Mouse (Mus musculus) layer of hippocampus, adult 11-12 months (tissue): ENCODE results near the gene Adk.
"Not testable (repeated sequence)": the region's sequence is repeated elsewhere in the genome, so short reads cannot be mapped to it uniquely, and the experiment has no call there.

Experiments
- DNase-seq: peaks from one replicate; pipeline ENCODE4 v3.0.0; 2022; ENCODE audit warnings: low spot score

Adk gene

DNA sequence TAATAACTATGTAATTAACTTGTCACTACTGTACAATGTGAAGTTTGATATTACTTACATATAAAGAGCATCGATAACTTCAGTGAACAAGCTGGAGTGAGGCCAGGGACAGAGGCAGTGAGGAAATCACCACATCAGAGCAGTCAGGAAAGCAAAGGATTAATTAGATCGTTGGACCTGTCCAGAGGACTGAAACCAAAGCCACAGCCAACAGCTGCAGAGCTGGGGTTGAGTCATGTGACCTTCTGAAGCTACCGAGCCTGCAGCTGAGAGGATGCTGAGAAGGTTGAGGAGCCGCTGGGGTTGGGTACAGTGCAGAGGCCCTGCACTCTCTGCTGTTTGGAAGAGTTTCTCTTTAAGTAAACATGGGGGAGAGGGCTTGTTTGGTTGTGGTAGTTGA, 387.4 kb downstream of the Adk start:
- no peak for DNase-seq

DNA sequence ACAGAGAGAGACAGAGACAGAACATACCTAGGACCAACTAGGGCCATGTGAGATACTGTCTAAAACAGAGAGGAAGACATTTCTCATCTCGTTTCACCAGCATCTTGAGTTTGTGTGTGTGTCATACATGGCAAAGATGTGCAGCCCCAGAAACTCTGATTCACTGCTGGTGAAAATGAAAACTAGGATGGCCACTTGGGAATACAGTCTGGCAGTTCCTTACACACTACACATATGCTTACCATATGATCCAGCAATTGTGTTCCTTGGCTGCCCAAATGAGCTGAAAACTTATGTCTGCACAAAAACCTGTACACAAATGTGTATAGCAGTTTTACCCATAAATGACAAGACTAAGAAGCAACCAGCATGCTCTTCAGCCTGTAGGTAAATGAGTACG, 388.2 kb downstream of the Adk start:
- DNase-seq = no peak

DNA sequence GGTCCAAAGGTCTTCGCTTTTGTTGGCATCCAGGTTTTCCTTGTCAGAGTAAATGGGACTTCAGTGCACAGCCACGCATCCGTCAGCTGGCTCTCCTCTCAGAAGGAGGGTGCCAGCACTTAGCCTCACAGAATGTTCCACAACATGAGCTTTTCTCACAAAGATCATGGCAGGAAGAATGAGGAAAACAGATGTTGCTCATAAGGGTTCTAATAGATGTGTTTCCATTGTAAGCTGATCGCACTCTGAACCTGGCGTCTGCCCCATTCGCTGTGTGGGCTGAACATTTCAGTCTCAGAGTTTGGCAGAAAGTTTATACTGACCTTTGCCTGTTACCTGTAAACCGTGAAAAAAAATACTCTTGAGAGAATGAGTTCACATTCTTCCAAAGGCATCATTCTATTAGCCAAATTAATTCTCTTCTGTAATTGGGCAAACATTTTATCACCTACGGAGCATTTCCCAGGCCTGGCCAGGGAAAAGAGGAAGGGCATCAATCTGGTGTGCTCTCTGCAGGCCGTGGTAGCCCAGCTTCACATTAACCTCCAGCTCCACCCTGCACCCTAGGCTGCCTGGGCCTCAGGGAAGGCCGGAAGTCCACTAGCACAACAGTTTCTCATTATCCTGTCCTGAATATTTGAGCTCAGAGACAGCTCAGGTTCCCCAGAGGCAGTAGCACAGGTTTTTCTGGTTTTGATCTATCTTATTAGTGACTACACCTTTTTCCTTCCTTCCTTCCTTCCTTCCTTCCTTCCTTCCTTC, 389.6 kb downstream of the Adk start:
- DNase-seq = no peak

DNA sequence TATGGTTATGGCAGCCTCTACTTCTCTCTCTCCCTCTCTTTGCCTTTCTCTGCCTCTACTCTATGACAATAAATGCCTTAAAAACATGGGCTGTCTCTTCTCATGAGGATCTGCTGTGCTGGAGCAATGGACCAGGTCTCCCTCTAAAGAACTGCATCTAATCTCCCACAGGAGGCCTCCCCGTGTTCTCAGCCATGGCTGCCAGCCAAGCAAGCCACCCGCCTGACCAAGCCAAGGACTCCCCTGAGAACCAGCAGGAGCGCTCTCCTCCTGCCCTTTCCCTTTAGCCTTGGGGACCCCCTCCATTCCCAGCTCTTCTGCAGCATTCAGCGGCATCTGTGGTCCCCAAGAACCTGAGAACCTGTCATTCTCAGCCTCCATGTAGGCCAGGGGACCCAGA, 400.2 kb downstream of the Adk start:
- DNase-seq = no peak

GRCm38 (mm10) chr14:21453896-21454295, 401.5 kb downstream of the Adk start:
- DNase-seq = no peak

DNA sequence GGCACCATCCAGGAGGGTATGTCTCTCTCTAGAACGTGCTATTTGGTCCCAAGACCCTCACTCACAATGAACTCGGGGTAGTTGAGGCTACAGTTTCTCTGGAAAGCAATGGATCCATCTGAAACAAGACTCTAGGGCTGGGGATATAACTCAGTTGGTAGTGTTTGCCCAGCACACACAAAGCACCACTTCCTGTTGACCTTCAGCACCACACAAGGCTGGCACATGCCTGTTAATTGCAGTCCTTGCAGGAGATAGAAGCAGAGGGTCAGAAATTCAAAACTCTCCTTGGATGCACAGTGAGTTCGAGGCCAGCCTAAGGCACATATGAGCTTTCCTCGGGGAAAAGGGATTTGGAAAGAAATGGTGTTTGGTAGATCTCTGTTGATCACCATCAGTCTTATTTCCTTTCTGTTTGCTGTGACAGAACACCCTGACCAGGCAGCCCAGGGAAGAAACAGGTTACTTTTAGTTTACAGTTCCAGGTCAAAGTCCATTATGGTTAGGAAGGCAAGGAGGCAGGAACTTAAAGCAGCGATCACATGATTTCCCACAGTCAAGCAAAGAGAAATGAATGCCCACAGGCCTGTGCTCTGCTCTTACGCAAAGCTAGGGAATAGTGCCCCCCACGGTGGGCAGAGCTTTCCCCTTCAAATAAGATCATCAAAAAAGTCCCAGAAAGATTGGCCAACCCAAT, 403.4 kb downstream of the Adk start:
- DNase-seq = no peak

DNA sequence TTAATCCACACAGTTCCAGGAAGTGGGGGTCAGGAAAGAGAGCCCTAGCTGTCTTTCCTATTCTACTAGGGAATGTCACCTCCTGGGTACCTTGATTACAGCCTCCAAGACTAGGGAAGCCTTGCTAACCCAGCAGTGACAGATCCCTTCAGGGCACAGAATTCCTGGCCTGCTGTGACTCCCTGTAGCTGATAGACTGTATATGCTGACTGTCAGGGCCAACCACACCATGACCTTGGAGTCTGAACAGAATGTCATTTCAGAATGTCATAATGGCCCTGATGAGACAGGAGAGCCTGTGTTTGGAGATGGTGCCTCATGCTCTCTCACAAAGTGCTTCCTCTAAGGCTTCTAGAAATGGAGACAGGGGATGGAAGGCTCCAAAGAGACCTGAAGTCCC, 404.2 kb downstream of the Adk start:
- DNase-seq = no peak

DNA sequence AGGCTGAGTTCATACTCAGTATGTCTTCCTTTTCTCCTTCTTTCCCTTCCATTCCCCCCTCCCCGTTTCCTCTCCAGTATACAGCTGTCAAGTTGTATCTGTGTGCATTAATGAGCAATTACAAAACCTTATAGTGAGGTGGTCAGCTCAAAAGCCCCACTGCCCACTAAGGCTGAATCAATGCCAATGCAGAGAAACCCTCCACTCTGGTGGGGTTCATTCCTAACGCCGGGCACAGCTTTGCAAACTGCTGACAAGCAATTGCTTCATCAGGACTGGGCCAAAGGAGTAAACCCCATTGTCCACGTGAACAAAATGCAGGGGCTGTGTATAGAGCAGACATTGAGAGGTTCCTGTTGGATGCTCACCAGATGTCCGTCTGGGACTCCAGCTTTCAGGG, 405.5 kb downstream of the Adk start:
- no peak for DNase-seq

- DNase-seq = no peak
Measured at GRCm38 (mm10) chr14:21458696-21459095, 406.3 kb downstream of the Adk start.

DNA sequence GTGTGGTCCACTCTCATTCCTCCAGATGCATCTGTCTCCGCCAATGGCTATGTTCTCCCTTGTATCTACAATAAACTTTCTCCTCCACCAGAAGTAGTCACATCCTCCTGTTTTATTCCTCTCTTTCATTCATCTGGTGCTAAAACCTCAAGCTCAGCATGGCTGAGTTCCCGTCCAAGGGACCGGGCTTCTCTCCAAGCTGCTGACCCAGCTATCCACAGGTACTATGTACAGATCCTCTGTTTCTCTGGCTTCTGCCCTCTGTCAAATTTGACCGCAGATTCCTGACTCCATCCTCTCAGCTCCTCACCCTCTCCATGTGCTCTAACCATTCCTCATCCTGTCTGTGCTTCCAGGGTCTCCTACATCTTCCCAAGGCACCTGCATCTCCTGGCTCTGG, 406.8 kb downstream of the Adk start:
- no peak for DNase-seq

- no peak for DNase-seq
Measured at GRCm38 (mm10) chr14:21462398-21462797, 410.0 kb downstream of the Adk start.

- DNase-seq = no peak
Measured at GRCm38 (mm10) chr14:21463117-21463712, 410.8 kb downstream of the Adk start.

GRCm38 (mm10) chr14:21470386-21470785, 418.0 kb downstream of the Adk start:
- DNase-seq = no peak

DNA sequence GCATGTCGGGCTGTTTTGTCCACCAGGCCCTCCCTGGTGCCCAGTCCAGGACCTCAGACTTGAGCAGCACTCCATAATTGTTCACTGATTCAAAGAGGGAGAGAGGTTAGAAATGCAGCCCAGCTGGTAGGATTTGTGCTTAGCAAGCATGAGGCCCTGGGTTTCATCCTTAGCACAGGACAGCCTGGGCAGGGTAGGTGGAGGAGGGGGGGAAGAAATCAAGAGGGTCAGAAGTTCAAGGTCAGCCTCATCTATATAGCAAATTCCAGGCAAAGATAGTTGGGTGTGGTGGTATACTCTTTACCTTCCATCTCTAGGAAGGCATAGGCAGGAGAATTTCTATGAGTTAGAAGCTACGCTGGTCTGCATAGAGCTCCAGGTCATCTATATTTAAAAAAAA, 419.6 kb downstream of the Adk start:
- DNase-seq = no peak

DNA sequence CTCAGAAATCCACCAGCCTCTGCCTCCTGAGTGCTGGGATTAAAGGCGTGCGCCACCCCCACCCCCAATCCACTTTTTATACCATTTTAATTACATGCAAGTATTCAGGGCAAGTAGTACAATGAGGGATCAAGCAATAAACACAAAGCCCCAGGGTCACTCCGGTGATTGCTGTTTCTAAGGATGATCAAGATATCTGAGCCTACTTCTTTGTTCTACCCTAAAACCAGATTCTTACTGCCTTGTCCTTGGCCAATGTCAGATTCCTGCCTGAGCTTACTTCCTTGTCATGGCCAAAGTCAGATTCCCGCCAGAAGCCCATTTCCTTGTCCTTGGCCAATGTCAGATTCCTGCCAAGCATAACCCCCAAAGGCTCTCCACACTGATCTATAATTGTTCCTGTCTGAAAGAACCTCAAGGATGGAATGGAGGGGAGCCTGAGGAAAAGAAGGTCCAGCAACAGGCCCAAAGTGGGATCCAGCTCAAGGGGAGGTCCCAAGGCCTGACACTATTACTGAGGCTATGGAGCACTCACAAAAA, 422.3 kb downstream of the Adk start:
- DNase-seq = not testable (repeated sequence)

GRCm38 (mm10) chr14:21477181-21477580, 424.8 kb downstream of the Adk start:
- no peak for DNase-seq

GRCm38 (mm10) chr14:21479566-21479965, 427.2 kb downstream of the Adk start:
- DNase-seq = no peak

- no peak for DNase-seq
Measured at GRCm38 (mm10) chr14:21480191-21480590, 427.8 kb downstream of the Adk start.

GRCm38 (mm10) chr14:21481231-21481630, 428.9 kb downstream of the Adk start, which contains the start of gene Kat6b:
TSS of gene Kat6b (plus strand) at chr14:21481434.
- DNase-seq = no peak

DNA sequence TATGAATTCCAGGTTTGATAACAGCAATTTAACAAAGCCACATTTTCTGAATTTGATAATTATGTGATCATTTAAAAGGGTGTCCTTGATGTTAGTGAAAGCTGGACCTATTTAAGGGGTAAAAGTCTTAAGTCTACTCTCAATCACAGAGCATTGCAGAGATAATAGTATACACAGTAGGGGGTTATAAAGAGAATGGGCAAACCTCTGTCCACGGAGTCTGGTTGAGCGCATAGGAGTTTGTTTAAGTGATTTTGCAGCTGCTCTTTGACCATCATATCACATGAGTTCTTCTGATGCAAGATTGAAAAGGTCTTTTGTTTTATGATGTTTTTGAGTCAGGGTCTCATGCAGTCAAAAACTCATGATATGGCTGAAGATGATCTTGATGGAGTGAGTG, 431.8 kb downstream of the Adk start:
- no peak for DNase-seq

DNA sequence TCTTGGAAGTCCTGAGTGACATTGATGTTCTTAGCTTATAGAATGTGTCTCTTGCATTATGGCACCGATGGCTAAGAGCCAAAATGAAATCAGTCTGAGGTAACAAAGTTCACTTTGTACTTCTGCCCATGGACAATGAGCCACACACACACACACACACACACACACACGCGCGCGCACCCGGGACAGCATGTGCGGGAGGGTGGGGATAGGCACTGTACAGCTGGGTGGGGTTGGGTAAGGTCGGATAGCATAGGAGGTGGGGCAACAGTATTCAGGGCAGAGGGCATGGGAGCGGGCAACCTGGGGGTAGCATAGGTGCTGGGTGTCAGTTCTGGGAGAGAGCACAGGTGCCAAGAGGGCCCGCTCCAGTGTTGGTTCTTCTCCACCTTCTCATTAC, 432.3 kb downstream of the Adk start:
- no peak for DNase-seq

DNA sequence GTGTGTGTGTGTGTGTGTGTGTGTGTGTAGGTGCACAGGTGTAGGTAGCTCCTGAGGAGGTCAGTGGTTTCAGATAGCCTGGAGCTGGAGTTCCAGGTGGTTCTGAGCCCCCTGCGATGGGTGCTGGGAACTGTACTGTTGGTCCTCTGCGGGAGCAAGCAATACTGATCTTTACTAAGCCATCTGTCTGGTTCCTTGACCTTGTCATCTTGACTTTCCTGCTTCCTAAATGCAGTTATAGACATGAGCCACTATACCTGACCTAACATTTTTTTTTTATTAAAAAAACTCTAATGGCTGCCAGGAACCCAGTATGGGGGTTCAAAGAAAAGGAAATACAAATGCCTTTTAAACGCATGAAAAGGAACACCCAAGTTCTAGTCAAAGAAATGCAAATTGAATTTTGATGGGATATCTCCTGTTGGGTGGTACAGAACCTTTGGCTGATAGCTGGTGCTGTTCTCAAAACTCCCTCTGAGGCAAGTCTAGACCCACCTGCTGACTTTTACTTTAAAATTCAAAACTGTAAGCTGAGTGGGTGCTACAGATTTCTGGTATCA, 433.7 kb downstream of the Adk start:
- DNase-seq = no peak

- DNase-seq = not testable (repeated sequence)
Measured at GRCm38 (mm10) chr14:21487135-21487534, 434.8 kb downstream of the Adk start.
